Mouse (Mus musculus): Measurements from ENCODE around the gene Dgkg. TPM values are rescaled to one million over a fixed set of nuclear protein-coding genes. Genes with fewer than 3 reads are reported as not detected.

The Dgkg gene
- total RNA-seq (2021) = 1 to 10 TPM; 2.2 to 2.9 TPM
- long read RNA-seq, experiment 1 = 0 reads
- long read RNA-seq, experiment 2 = 0 reads

DNA sequence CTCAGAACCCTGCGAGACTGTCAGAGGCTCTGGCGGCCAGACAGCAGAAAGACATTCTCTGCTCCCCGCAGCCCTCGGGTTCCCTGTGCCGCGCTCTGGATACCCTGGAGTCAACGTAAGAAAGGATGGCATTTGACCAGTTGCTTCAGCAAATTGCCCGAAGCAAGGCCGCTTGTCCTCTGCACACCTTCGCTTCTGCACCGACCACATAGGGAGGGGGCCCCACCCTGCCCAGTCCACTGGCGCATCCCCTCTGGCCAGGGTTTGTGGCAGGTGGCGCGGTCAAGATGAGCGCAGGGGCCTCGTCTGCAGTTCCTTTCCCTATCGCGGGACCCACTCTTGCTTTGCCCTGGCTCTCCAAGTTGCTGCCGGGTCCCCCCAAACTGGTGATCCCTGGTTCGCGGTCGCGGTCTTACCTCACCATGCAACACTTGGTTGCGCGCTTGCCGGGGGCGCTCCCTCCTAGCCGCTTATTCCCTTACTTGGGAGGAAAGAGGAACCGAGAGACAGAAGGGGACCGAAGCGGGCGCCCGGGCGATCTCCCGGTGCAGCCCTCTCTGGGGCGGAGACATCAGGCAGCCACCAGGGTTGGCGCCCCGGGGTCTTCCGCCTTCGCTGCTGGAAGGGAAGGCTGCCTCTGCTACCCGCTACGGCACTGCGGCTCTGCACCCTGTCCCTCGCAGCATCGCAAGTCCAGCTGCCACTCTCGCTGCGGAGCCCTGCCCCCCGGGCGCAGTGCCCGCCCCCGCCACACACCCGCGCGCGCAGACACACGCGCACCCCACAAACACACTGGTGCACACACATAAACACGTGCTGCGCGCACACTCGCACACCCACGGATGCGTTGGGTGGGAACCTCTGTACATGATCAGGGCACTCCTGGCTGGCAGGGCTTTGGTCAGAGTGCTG is at the start of gene Dgkg:
Gene Dgkg (minus strand): TSS at position 689 of the 912 bp plus-strand sequence.
- peak; percentile 37 to 47 for DNase-seq

GRCm38 (mm10) chr16:22704946-22705345 is 47.9 kb upstream of the Dgkg start:
- peak in 1 of 2 experiments; percentile 5 for DNase-seq

GRCm38 (mm10) chr16:22704136-22704535 is 47.1 kb upstream of the Dgkg start:
- DNase-seq = no peak

- DNase-seq = peak in 1 of 2 experiments; percentile 4
These were observed 42.1 kb upstream of the Dgkg start for GRCm38 (mm10) chr16:22698846-22699760.

DNA sequence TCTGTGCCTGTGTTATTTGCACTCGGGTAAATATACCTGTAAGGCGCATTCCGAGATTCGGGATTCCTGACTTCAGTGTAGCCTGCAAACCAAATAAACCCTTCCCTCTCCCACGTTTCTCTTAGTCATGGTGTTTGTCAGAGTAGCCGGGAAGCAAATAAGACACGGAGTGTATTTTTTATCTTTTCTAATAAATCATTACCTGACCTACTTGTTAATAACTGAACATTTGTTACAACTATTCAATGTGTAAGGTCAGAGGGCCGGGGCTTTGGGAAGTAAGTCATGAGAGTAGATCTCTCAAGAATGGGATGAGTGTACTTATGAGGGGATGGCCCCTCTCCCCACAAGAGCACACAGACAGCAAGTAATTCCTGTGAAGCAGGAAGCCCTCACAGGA is 41.1 kb upstream of the Dgkg start:
- DNase-seq = no peak

GRCm38 (mm10) chr16:22689622-22690021 is 32.6 kb upstream of the Dgkg start:
- DNase-seq = no peak

DNA sequence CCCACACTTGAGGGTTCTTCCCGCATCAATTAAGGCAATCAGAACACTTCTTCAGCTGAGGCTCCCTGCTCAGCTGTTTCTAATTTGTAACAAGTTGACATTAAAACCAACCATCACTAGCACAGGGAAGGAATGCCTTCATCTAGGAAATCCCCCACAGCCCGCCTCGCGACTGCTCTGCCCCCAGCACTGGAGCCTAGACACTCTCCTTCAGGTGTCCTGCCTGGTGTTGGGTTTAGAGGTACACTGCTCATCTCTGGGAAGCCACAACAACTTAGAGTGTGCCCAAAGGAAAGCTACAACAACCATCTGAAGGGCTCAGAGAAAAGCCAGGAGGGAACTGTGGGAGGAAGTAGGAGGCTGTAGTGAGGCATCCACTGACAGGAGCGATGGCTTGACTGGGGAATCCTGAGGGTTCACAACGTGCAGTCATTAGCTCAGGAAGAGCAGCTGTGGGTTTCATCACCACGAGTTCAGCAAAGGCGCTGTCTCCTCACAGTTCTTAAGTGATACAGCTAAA is 30.8 kb upstream of the Dgkg start:
- no peak for DNase-seq

DNA sequence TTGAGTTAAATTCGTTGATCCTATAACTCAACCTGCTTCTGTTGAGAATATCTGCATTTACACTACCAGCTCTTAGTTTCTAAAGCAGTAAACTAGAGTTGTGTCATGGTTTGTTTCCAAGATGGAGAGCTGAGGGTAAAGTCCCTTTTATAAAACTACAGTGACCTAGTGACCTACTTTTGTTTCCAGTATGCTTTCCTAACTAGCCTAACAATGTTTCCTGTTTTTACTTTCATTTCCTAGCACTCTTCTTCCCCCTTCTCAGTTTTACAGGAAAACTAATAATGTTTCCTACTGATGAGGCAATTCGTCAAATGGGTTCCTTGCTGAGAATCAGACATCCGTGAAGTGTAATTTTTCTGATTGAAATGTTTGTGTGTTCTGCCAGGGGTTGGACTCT is 26.6 kb upstream of the Dgkg start:
- DNase-seq = no peak

DNA sequence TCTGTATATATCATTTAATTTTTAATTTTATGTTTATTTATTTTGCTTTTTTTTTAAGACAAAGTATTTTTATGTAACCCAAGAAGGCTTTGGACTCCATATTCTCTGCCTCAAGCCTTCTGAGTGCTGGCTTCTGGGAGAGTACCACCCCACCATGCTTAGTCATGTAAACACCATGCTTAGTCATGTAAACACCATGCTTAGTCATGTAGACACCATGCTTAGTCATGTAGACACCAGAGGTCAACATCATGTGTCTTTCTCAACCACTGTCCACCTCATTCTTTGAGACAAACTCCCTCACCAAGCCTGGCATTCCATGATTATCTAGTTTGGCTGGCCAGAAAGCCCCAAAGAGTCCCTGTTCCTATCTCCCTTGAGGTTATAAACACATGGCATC is 25.7 kb upstream of the Dgkg start:
- DNase-seq = no peak

- DNase-seq = no peak
These were observed 22.6 kb upstream of the Dgkg start for GRCm38 (mm10) chr16:22679641-22680040.

DNA sequence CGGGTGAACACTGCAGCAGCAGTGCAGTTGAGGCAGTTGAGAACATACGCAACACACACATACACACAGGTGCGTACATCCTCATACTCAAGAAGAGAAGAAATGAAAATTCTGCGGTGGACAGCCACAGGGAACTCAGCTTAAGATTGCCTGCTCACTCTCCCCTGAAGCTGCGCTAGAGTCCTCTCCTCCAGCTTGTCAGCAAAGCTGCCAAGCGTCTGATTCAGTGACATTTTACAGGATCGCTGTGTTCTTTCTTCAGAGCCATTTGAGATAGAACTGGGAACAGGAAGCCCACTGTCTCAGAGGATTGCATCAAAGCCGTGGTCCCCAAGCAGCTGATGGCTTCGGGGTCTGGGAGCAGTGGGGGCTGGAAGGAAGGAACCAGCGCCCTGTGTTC is 17.6 kb upstream of the Dgkg start:
- no peak for DNase-seq

GRCm38 (mm10) chr16:22674164-22674563 is 17.1 kb upstream of the Dgkg start:
- no peak for DNase-seq

GRCm38 (mm10) chr16:22664033-22664432 is 7.0 kb upstream of the Dgkg start:
- DNase-seq = no peak

- DNase-seq = no peak
These were observed 6.1 kb upstream of the Dgkg start for GRCm38 (mm10) chr16:22663136-22663535.

- DNase-seq = peak; percentile 4 to 8
These were observed 4.1 kb upstream of the Dgkg start for GRCm38 (mm10) chr16:22661076-22661475.

DNA sequence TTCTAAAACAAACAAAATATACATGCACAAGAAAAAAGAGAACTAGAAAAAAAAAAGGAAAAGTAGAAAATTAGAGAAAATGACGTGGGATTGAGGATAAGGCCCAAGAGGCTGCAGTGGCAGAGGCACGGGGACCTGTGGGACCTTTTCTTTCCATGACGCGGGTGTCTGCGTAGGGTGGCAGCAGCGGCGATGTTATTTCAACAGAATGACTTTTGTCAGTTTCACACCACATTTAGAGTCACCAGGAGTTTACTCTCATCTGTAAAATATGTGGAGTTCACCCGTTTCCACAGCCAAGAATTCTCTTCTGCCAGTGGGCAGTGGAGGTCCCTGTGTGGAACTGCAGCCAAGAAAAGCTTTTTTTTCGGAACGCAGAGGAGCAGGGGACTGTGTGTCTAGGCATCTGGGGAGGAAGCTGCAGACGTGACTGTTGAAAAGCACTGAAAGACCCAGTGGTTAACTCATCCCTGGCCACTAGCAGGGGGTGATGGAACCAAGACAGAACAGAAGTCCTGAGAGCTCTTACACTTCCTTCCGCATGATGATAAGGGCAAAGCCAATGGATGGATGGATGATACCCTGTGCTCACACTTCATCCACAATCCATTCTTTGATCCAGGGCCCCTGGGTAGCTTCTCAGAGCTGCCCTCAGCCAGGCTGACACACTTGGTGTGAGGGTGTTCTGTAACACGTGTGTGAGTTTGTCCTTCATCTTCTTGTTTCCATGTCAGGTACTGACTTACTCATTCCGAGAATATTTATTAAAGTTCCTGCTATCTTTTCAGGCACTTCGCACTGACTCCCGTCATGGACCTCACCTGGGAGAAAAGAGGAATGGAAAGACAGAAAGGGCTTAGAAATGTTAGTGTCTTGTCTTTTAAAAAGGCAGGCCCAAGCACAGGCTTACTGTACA is 1.1 kb upstream of the Dgkg start:
- no peak for DNase-seq

DNA sequence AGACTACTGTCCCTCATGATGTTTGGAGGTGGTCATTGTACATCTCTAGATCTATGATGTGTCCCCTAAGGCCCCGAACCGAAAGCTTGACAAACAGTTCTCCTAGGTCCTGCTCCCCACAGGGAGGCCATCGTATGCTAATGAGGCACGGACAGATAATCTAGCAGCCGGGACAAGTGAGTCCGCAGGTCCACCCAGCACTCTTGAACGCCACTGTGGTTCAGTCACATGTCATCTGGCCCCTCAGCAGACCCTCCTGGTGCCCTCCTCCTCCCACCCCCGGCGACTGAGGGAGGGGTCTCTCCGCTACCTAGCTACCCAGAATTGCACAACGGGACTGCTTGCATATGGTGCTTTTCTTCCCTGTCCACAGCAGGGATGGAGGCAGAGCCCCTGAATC is 1.2 kb downstream of the Dgkg start:
- DNase-seq = no peak

DNA sequence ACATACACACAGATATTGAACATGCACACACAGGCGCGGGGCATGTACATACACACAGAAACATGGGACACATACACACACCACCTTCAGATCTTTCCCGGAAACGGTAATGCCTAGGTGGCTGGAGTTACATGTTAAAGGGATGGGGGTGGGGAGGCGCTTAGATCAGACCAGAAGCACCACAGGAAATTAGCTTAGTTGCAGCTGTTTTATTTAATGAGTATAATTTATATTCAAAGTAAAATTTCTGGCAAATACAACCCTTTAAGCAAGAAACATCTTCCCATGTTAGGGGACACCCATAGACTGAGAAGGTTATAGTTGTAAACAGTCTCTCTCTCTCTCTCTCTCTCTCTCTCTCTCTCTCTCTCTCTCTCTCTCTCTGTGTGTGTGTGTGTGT is 1.8 kb downstream of the Dgkg start:
- no peak for DNase-seq

- DNase-seq = no peak
These were observed 2.6 kb downstream of the Dgkg start for GRCm38 (mm10) chr16:22654477-22654835.

GRCm38 (mm10) chr16:22653817-22654476 is 3.1 kb downstream of the Dgkg start:
- no peak for DNase-seq

DNA sequence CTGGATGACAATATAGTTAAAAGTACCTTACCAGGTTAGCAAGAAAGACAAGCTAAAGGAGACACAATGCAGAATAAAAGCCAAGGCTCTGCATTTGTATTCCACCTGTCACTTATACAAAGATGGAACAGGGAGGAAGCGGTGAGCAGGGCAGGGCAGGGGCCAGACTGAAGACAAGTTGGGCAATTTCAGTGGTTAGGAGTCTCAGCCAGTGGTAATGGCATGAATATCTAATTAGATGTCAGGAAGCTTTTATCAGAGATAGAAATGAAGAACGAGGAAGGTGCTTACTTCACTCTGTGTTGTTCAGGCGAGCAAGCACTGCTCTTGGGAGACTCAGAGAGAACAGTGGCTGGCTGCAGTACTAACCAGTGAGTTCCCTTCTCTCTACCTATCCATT is 5.8 kb downstream of the Dgkg start:
- no peak for DNase-seq

Measured in adrenal gland, postnatal 36 days (tissue).